Mouse (Mus musculus) left cerebral cortex, postnatal 14 days (tissue): ENCODE data around the gene Flywch2. TPM values are rescaled to one million over a fixed set of nuclear protein-coding genes. Genes with fewer than 3 reads are reported as not detected.

ENCODE experiments used
- DNase-seq, 2 experiments: peaks; one replicate each; pipeline ENCODE4 v3.0.0; 2021 to 2022; ENCODE audit warnings: low spot score in 2 of 2, mixed read lengths in 1 of 2
- intact Hi-C: fragments of 180-260 bp; cut with DNase I; formaldehyde crosslinking; loops from one replicate; pipeline ENCODE4 v1.15.1; 2025
- microRNA-seq, 2 experiments: library from miRNA; unstranded; fragments of <30 nt; microRNA quantifications; one replicate each; pipeline ENCODE4 v1.2.0; 2022
- total RNA-seq, 2 experiments: library from RNA; stranded (reverse); gene quantifications; 2 replicates each; pipeline ENCODE4 v1.2.3; 2021

Flywch2 gene
- total RNA-seq, 2 experiments from 2014 or later, result 25.7 to 30.1 TPM

GRCm38 (mm10) chr17:23739202-23740135 lies 46.4 kb downstream of the Flywch2 start:
- intact Hi-C loops, result no loop called here
- DNase-seq, result peak in 1 of 2 experiments; percentile 45

GRCm38 (mm10) chr17:23738836-23739201 lies 47.1 kb downstream of the Flywch2 start:
- no peak for DNase-seq
- intact Hi-C loops, result no loop called here

- no peak for DNase-seq
These were observed 48.1 kb downstream of the Flywch2 start for GRCm38 (mm10) chr17:23737493-23738445.

GRCm38 (mm10) chr17:23734341-23734740 lies 51.5 kb downstream of the Flywch2 start:
- no peak for DNase-seq
- intact Hi-C loops, result no loop called here

More at GRCm38 (mm10) chr17:23737493-23738445, 48.1 kb downstream of the Flywch2 start:
- intact Hi-C loops, result no loop called here

GRCm38 (mm10) chr17:23730441-23730840 lies 55.4 kb downstream of the Flywch2 start:
- intact Hi-C loops, result no loop called here
- no peak for DNase-seq

Small RNA genes within 50 kb of the gene (microRNA-seq; reads per million reads assigned to microRNA genes)
- gene Mir5125, result 2.4 to 2.7 reads per million in 2 experiments

Other genes starting within 250 kb of the Flywch2 start
- gene Zfp213, start 221.8 kb downstream of the Flywch2 start, total RNA-seq, result 1 to 10 TPM; 6.6 to 6.8 TPM
- 10 to 100 TPM; 28.3 to 29.0 TPM for gene Zfp13, start 186.6 kb downstream of the Flywch2 start, total RNA-seq
- gene Zscan10, start 185.2 kb downstream of the Flywch2 start, total RNA-seq, result not detected
- 1 to 10 TPM; 1.1 to 1.2 TPM for gene Mmp25, start 140.8 kb downstream of the Flywch2 start, total RNA-seq
- not detected for gene Bicdl2, start 125.6 kb downstream of the Flywch2 start, total RNA-seq
- gene Hcfc1r1, start 112.5 kb downstream of the Flywch2 start, total RNA-seq, result 100 to 1,000 TPM; 137 to 143 TPM
- 1 to 10 TPM; 8.2 to 8.9 TPM for gene Thoc6, start 112.2 kb downstream of the Flywch2 start, total RNA-seq
- 1 to 10 TPM; 6.3 to 9.6 TPM for gene Tnfrsf12a, start 108.6 kb downstream of the Flywch2 start, total RNA-seq
- not detected for gene Cldn6, start 106.8 kb downstream of the Flywch2 start, total RNA-seq
- gene Cldn9, start 102.1 kb downstream of the Flywch2 start, total RNA-seq, result under 1 TPM in 1 of 2 experiments, not detected in 1; 0.23 TPM
- gene 1520401A03Rik, start 63.3 kb downstream of the Flywch2 start, total RNA-seq, result under 1 TPM in 1 of 2 experiments, not detected in 1; 0.37 TPM
- gene Pkmyt1, start 59.7 kb downstream of the Flywch2 start, total RNA-seq, result 1 to 10 TPM; 3.3 to 5.7 TPM
- gene Paqr4, start 45.2 kb downstream of the Flywch2 start, total RNA-seq, result 10 to 100 TPM; 54.2 to 56.8 TPM
- under 1 TPM; 0.40 to 0.48 TPM for gene Kremen2, start 40.2 kb downstream of the Flywch2 start, total RNA-seq
- 100 to 1,000 TPM; 173 to 185 TPM for gene Flywch1, start 14.5 kb downstream of the Flywch2 start, total RNA-seq
- gene Srrm2, start 4.5 kb upstream of the Flywch2 start, total RNA-seq, result 100 to 1,000 TPM; 573 to 599 TPM
- 100 to 1,000 TPM; 334 to 397 TPM for gene Elob, start 43.1 kb upstream of the Flywch2 start, total RNA-seq
- gene Prss33, start 50.0 kb upstream of the Flywch2 start, total RNA-seq, result not detected
- gene Prss32, start 57.8 kb upstream of the Flywch2 start, total RNA-seq, result 1 to 10 TPM in 1 of 2 experiments, not detected in 1; 1.1 TPM
- 1 to 10 TPM; 1.9 to 2.2 TPM for gene Prss41, start 58.1 kb upstream of the Flywch2 start, total RNA-seq
- not detected for gene Prss21, start 82.0 kb upstream of the Flywch2 start, total RNA-seq
- not detected for gene Dcpp1, start 94.8 kb upstream of the Flywch2 start, total RNA-seq
- gene Dcpp2, start 94.8 kb upstream of the Flywch2 start, total RNA-seq, result not detected
- gene Dcpp3, start 131.4 kb upstream of the Flywch2 start, total RNA-seq, result not detected
- not detected for gene Sbp, start 155.6 kb upstream of the Flywch2 start, total RNA-seq
- gene Sbpl, start 169.2 kb upstream of the Flywch2 start, total RNA-seq, result not detected
- gene Prss30, start 194.5 kb upstream of the Flywch2 start, total RNA-seq, result under 1 TPM; 0.48 to 0.93 TPM
- gene Prss22, start 212.0 kb upstream of the Flywch2 start, total RNA-seq, result 1 to 10 TPM; 1.8 to 2.2 TPM